Comparison of ENCODE assay signal across 8 mouse cellular contexts in genomic region chr2:153045884-153046299, GRCm38 (mm10). TPM values are rescaled to one million over a fixed set of nuclear protein-coding genes. Genes with fewer than 3 reads are reported as not detected.
DNase-seq lines count a peak whose midpoint lies in the region; ATAC-seq and TF ChIP-seq lines count a peak whose summit lies in the region.
"Had no signal": no experiment of that assay in that cellular context is flagged by ENCODE, and none has a peak within 500 bp of the region (broad histone marks: within the 10 kb centered on the region; RNA-seq: fewer than 3 reads in every experiment).

No protein-coding gene starts in this region.

- no peak overlapping the region for H3K4me2 ChIP-seq in neural tube, embryonic 12.5 days (replicated peaks)
- H3K4me2 ChIP-seq in neural tube, embryonic 15.5 days: no peak overlapping the region
- H3K4me2 ChIP-seq in forebrain, embryonic 12.5 days: no peak overlapping the region
- no peak overlapping the region for H3K4me2 ChIP-seq in heart, embryonic 12.5 days

- 0 out of 2 replicates have a peak overlapping the region, but pooled peaks have one; percentile 26 for H3K9ac ChIP-seq in neural tube, embryonic 12.5 days
- no peak overlapping the region for H3K9ac ChIP-seq in neural tube, embryonic 15.5 days (replicated peaks)
- H3K9ac ChIP-seq in forebrain, embryonic 12.5 days: no peak overlapping the region
- H3K9ac ChIP-seq in heart, embryonic 12.5 days: no peak overlapping the region

- intact Hi-C loops in left cerebral cortex, adult 2 months (cut with DNase I): no loop called here

- no peak for TF ChIP-seq CTCF in left cerebral cortex, adult 2 months (IDR thresholded peaks at IDR 0.05)

- no peak overlapping the region for H3K27ac ChIP-seq in neural tube, embryonic 12.5 days
- H3K27ac ChIP-seq in neural tube, embryonic 15.5 days (replicated peaks): no peak overlapping the region
- peak overlapping the region; percentile 81 for H3K27ac ChIP-seq in forebrain, embryonic 12.5 days
- H3K27ac ChIP-seq in left cerebral cortex, adult 2 months: no peak overlapping the region; the same call in 1 of the 2 replicates
- H3K27ac ChIP-seq in heart, embryonic 12.5 days (ENCODE audit: poor library complexity, severe bottlenecking): no peak overlapping the region

- no peak for ATAC-seq in neural tube, embryonic 12.5 days (ENCODE audit: low FRiP score, low read depth)
- ATAC-seq in neural tube, embryonic 15.5 days (ENCODE audit: low FRiP score): no peak
- peak; percentile 53; the same call in 1 of the 2 replicates for ATAC-seq in forebrain, embryonic 12.5 days (ENCODE audit: low FRiP score)
- ATAC-seq in heart, embryonic 12.5 days (ENCODE audit: insufficient number of reproducible peaks, low FRiP score): no peak

- 46% methylated on average over 8 of the region's 8 CpGs for WGBS in neural tube, embryonic 12.5 days
- 36% methylated on average over 8 of the region's 8 CpGs for WGBS in neural tube, embryonic 15.5 days
- WGBS in forebrain, embryonic 12.5 days: 45% methylated on average over 8 of the region's 8 CpGs
- WGBS in heart, embryonic 12.5 days: 24% methylated on average over 8 of the region's 8 CpGs

- H3K27me3 ChIP-seq in neural tube, embryonic 12.5 days (replicated peaks): 0 out of 2 replicates have a peak, but pooled peaks cover 5% of the 10 kb centered on the region
- H3K27me3 ChIP-seq in neural tube, embryonic 15.5 days (replicated peaks): peaks cover 2% of the 10 kb centered on the region
- peaks cover 21% of the 10 kb centered on the region for H3K27me3 ChIP-seq in forebrain, embryonic 12.5 days
- peaks cover 48% of the 10 kb centered on the region for H3K27me3 ChIP-seq in heart, embryonic 12.5 days (replicated peaks)

- DNase-seq in left cerebral cortex, adult 2 months (ENCODE audit: extremely low spot score in 1 of 2, low spot score in 2 of 2): peak; percentile 41 to 58
- DNase-seq in thymus, postnatal 36 days: peak; percentile 61 to 79
- no peak for DNase-seq in ovary, postnatal 36 days (ENCODE audit: low spot score)
- DNase-seq: adrenal gland, adult 2 months had no signal

- H3K36me3 ChIP-seq in neural tube, embryonic 12.5 days: no peaks in the 10 kb centered on the region
- no peaks in the 10 kb centered on the region for H3K36me3 ChIP-seq in neural tube, embryonic 15.5 days
- no peaks in the 10 kb centered on the region for H3K36me3 ChIP-seq in forebrain, embryonic 12.5 days (replicated peaks)
- no peaks in the 10 kb centered on the region for H3K36me3 ChIP-seq in heart, embryonic 12.5 days

- no peaks in the 10 kb centered on the region for H3K9me3 ChIP-seq in neural tube, embryonic 12.5 days
- H3K9me3 ChIP-seq in neural tube, embryonic 15.5 days (replicated peaks): no peaks in the 10 kb centered on the region
- no peaks in the 10 kb centered on the region for H3K9me3 ChIP-seq in forebrain, embryonic 12.5 days
- no peaks in the 10 kb centered on the region for H3K9me3 ChIP-seq in heart, embryonic 12.5 days (replicated peaks)

- H3K4me3 ChIP-seq in neural tube, embryonic 12.5 days: no peak overlapping the region
- no peak overlapping the region for H3K4me3 ChIP-seq in neural tube, embryonic 15.5 days (replicated peaks)
- no peak overlapping the region for H3K4me3 ChIP-seq in forebrain, embryonic 12.5 days (replicated peaks)
- no peak overlapping the region for H3K4me3 ChIP-seq in left cerebral cortex, adult 2 months
- no peak overlapping the region for H3K4me3 ChIP-seq in heart, embryonic 12.5 days

- H3K4me1 ChIP-seq in neural tube, embryonic 12.5 days: 0 out of 2 replicates have a peak, but pooled peaks cover 6% of the 10 kb centered on the region
- H3K4me1 ChIP-seq in neural tube, embryonic 15.5 days: peaks cover 19% of the 10 kb centered on the region
- H3K4me1 ChIP-seq in forebrain, embryonic 12.5 days: peaks cover 20% of the 10 kb centered on the region
- H3K4me1 ChIP-seq in heart, embryonic 12.5 days (replicated peaks): no peaks in the 10 kb centered on the region; the same call in 1 of the 2 replicates

RNA-seq across cellular contexts. Expression of gene Xkr7, which starts 14.2 kb away (rescaled TPM):
- 2.6 and 2.9 TPM in 2 replicates for polyA plus RNA-seq in neural tube, embryonic 12.5 days (2016; fragmentation: Nextera tagmentation; extraction: Ambion mirVana)
- 1.7 and 2.0 TPM in 2 replicates for polyA plus RNA-seq in neural tube, embryonic 15.5 days (2015; fragmentation: Nextera tagmentation; extraction: Ambion mirVana)
- 0.95 and 1.2 TPM in 2 replicates for polyA plus RNA-seq in forebrain, embryonic 12.5 days (2016; fragmentation: Nextera tagmentation; extraction: Ambion mirVana)
- total RNA-seq in left cerebral cortex, adult 2 months (2021): 1 to 10 TPM; 5.0 to 5.3 TPM
- polyA plus RNA-seq in heart, embryonic 12.5 days (2016; fragmentation: Nextera tagmentation; extraction: Ambion mirVana): not detected in 2 replicates

RNA-seq across cellular contexts. Expression of gene Ccm2l, which starts 19.9 kb away (rescaled TPM):
- 2.5 and 3.3 TPM in 2 replicates for polyA plus RNA-seq in neural tube, embryonic 12.5 days (2016; fragmentation: Nextera tagmentation; extraction: Ambion mirVana)
- 1.3 and 1.4 TPM in 2 replicates for polyA plus RNA-seq in neural tube, embryonic 15.5 days (2015; fragmentation: Nextera tagmentation; extraction: Ambion mirVana)
- 1.4 and 1.7 TPM in 2 replicates for polyA plus RNA-seq in forebrain, embryonic 12.5 days (2016; fragmentation: Nextera tagmentation; extraction: Ambion mirVana)
- total RNA-seq in left cerebral cortex, adult 2 months (2021): 1 to 10 TPM; 5.4 to 6.2 TPM
- 7.9 and 8.7 TPM in 2 replicates for polyA plus RNA-seq in heart, embryonic 12.5 days (2016; fragmentation: Nextera tagmentation; extraction: Ambion mirVana)

RNA-seq across cellular contexts. Expression of gene Pdrg1, which starts 30.7 kb away (rescaled TPM):
- polyA plus RNA-seq in neural tube, embryonic 12.5 days (2016; fragmentation: Nextera tagmentation; extraction: Ambion mirVana): 159 and 182 TPM in 2 replicates
- polyA plus RNA-seq in neural tube, embryonic 15.5 days (2015; fragmentation: Nextera tagmentation; extraction: Ambion mirVana): 240 and 256 TPM in 2 replicates
- polyA plus RNA-seq in forebrain, embryonic 12.5 days (2016; fragmentation: Nextera tagmentation; extraction: Ambion mirVana): 109 and 119 TPM in 2 replicates
- total RNA-seq in left cerebral cortex, adult 2 months (2021): 10 to 100 TPM; 55.5 to 60.5 TPM
- 94.3 and 96.7 TPM in 2 replicates for polyA plus RNA-seq in heart, embryonic 12.5 days (2016; fragmentation: Nextera tagmentation; extraction: Ambion mirVana)
